Mouse (Mus musculus) MEL (cell line): ENCODE measurements around the gene Trim65. TPM values are rescaled to one million over a fixed set of nuclear protein-coding genes. Genes with fewer than 3 reads are reported as not detected.
A peak's percentile ranks its signal among the peaks of the same experiment; 100 is the strongest.

Source experiments
- DNase-seq: peaks from one replicate; pipeline ENCODE4 v3.0.0; 2011; ENCODE audit warnings: low read depth, low spot score
- H3K27ac ChIP-seq: 2 replicates; pipeline ENCODE4 v1.5.1; 2012; ENCODE audit warnings: low read depth, mild to moderate bottlenecking, control low read depth, low read length, moderate library complexity; ENCODE audit not compliant: control insufficient read depth
- H3K27me3 ChIP-seq, 2 experiments: fragments of 150-350 bp in 1 of 2; sonication (generic) in 1 of 2; 2 replicates each; pipeline ENCODE4 v1.6.1; 2012; ENCODE audit warnings: low read length in 2 of 2, mild to moderate bottlenecking in 2 of 2, improper control_type of control experiment in 1 of 2, moderate library complexity in 1 of 2; ENCODE audit not compliant: insufficient read depth in 2 of 2, control insufficient read depth in 1 of 2
- H3K36me3 ChIP-seq, 2 experiments: 2 replicates each; pipeline ENCODE4 v1.6.1; 2012 to 2014; ENCODE audit warnings: low read length in 2 of 2, improper control_type of control experiment in 1 of 2, inconsistent platforms in 1 of 2, mild to moderate bottlenecking in 1 of 2; ENCODE audit not compliant: insufficient read depth in 2 of 2, control insufficient read depth in 1 of 2
- H3K4me1 ChIP-seq, 2 experiments: fragments of 150-350 bp in 1 of 2; sonication (generic) in 1 of 2; 2 replicates each; pipeline ENCODE4 v1.6.1; 2012; ENCODE audit warnings: low read length in 2 of 2, improper control_type of control experiment in 1 of 2, mild to moderate bottlenecking in 1 of 2; ENCODE audit not compliant: insufficient read depth in 2 of 2, control insufficient read depth in 1 of 2
- H3K4me3 ChIP-seq, 2 experiments: fragments of 150-350 bp in 1 of 2; sonication (generic) in 1 of 2; 2 replicates each; pipeline ENCODE4 v1.5.1; 2012; ENCODE audit warnings: low read depth in 2 of 2, low read length in 2 of 2, mild to moderate bottlenecking in 2 of 2, moderate library complexity in 2 of 2, control low read depth in 1 of 2, improper control_type of control experiment in 1 of 2; ENCODE audit not compliant: control insufficient read depth in 1 of 2, insufficient read depth in 1 of 2
- H3K79me2 ChIP-seq: 2 replicates; pipeline ENCODE4 v1.6.1; 2012; ENCODE audit warnings: mild to moderate bottlenecking, low read length, moderate library complexity; ENCODE audit not compliant: control insufficient read depth, poor library complexity, insufficient read depth
- H3K9ac ChIP-seq: 2 replicates; pipeline ENCODE4 v1.6.1; 2012; ENCODE audit warnings: low read depth, mild to moderate bottlenecking, control low read depth, low read length, moderate library complexity; ENCODE audit not compliant: control insufficient read depth, poor library complexity, severe bottlenecking
- H3K9me3 ChIP-seq: fragments of 150-350 bp; sonication (generic); replicated peaks from 2 replicates; pipeline ENCODE4 v1.6.1; 2012; ENCODE audit warnings: mild to moderate bottlenecking, low read length, improper control_type of control experiment, moderate library complexity; ENCODE audit not compliant: insufficient read depth
- CHD1 ChIP-seq: IDR thresholded peaks from 2 replicates; pipeline ENCODE4 v1.6.1; 2012; ENCODE audit warnings: low read depth, mild to moderate bottlenecking, inconsistent platforms, low read length, improper control_type of control experiment
- CHD2 ChIP-seq: IDR thresholded peaks from 2 replicates; pipeline ENCODE4 v1.6.1; 2011; ENCODE audit warnings: low read length, improper control_type of control experiment
- CTCF ChIP-seq, 3 experiments: IDR thresholded peaks in 2 of 3; conservative IDR thresholded peaks in 1 of 3; 2 replicates each; pipeline ENCODE4 v1.5.1; 2011 to 2012; ENCODE audit warnings: low read length in 3 of 3, low read depth in 2 of 3, mild to moderate bottlenecking in 2 of 3, improper control_type of control experiment in 1 of 3, inconsistent platforms in 1 of 3, mixed read lengths in 1 of 3, moderate library complexity in 1 of 3; ENCODE audit not compliant: control insufficient read depth in 1 of 3, insufficient read depth in 1 of 3, poor library complexity in 1 of 3, severe bottlenecking in 1 of 3
- E2F4 ChIP-seq: IDR thresholded peaks from 2 replicates; pipeline ENCODE4 v1.6.1; 2011; ENCODE audit warnings: low read depth, low read length, improper control_type of control experiment, borderline replicate concordance
- ELF1 ChIP-seq: IDR thresholded peaks from 2 replicates; pipeline ENCODE4 v1.6.1; 2014; ENCODE audit warnings: low read depth, mild to moderate bottlenecking, inconsistent platforms, low read length, improper control_type of control experiment, moderate library complexity
- EP300 ChIP-seq, 2 experiments: IDR thresholded peaks; 2 replicates each; pipeline ENCODE4 v1.6.1; 2011; ENCODE audit warnings: improper control_type of control experiment in 2 of 2, low read length in 2 of 2, low read depth in 1 of 2, mild to moderate bottlenecking in 1 of 2
- ETS1 ChIP-seq: IDR thresholded peaks from 2 replicates; pipeline ENCODE4 v1.6.1; 2012; ENCODE audit warnings: low read depth, mild to moderate bottlenecking, inconsistent platforms, low read length, improper control_type of control experiment, moderate library complexity
- GABPA ChIP-seq: IDR thresholded peaks from 2 replicates; pipeline ENCODE4 v1.6.1; 2012; ENCODE audit warnings: low read depth, mild to moderate bottlenecking, inconsistent platforms, low read length, improper control_type of control experiment, moderate library complexity
- GATA1 ChIP-seq: IDR thresholded peaks from 2 replicates; pipeline ENCODE4 v1.6.1; 2011; ENCODE audit warnings: low read depth, low read length, improper control_type of control experiment
- JUND ChIP-seq: IDR thresholded peaks from 2 replicates; pipeline ENCODE4 v1.6.1; 2011; ENCODE audit warnings: low read depth, mild to moderate bottlenecking, improper control_type of control experiment, low read length
- KAT2A ChIP-seq: conservative IDR thresholded peaks from 2 replicates; pipeline ENCODE4 v1.6.1; 2012; ENCODE audit warnings: low read depth, low read length, improper control_type of control experiment, inconsistent platforms
- MAX ChIP-seq: IDR thresholded peaks from 2 replicates; pipeline ENCODE4 v1.6.1; 2011; ENCODE audit warnings: low read length, improper control_type of control experiment
- MAZ ChIP-seq: IDR thresholded peaks from 2 replicates; pipeline ENCODE4 v1.6.1; 2012; ENCODE audit warnings: low read depth, mild to moderate bottlenecking, inconsistent platforms, low read length, improper control_type of control experiment
- MEF2A ChIP-seq: IDR thresholded peaks from 2 replicates; pipeline ENCODE4 v1.6.1; 2014; ENCODE audit warnings: low read depth, mild to moderate bottlenecking, inconsistent platforms, low read length, improper control_type of control experiment; ENCODE audit not compliant: poor library complexity, insufficient replicate concordance, severe bottlenecking; ENCODE audit errors: extremely low read depth
- MXI1 ChIP-seq: IDR thresholded peaks from 2 replicates; pipeline ENCODE4 v1.6.1; 2011; ENCODE audit warnings: mild to moderate bottlenecking, low read depth, low read length, improper control_type of control experiment
- MYB ChIP-seq: IDR thresholded peaks from 2 replicates; pipeline ENCODE4 v1.6.1; 2011; ENCODE audit warnings: mild to moderate bottlenecking, low read depth, low read length, improper control_type of control experiment
- MYC ChIP-seq: IDR thresholded peaks from 2 replicates; pipeline ENCODE4 v1.6.1; 2011; ENCODE audit warnings: low read depth, mild to moderate bottlenecking, low read length, improper control_type of control experiment, moderate library complexity
- NELFE ChIP-seq: IDR thresholded peaks from 2 replicates; pipeline ENCODE4 v1.6.1; 2011; ENCODE audit warnings: low read depth, low read length, improper control_type of control experiment
- NRF1 ChIP-seq: IDR thresholded peaks from 2 replicates; pipeline ENCODE4 v1.6.1; 2014; ENCODE audit warnings: low read depth, mild to moderate bottlenecking, inconsistent platforms, low read length, improper control_type of control experiment, moderate library complexity; ENCODE audit not compliant: poor library complexity, insufficient read depth, severe bottlenecking
- POLR2A ChIP-seq, 2 experiments: IDR thresholded peaks; 2 replicates each; pipeline ENCODE4 v1.6.1; 2011 to 2012; ENCODE audit warnings: low read length in 2 of 2, mild to moderate bottlenecking in 2 of 2, control low read depth in 1 of 2, improper control_type of control experiment in 1 of 2, low read depth in 1 of 2, moderate library complexity in 1 of 2; ENCODE audit not compliant: control insufficient read depth in 1 of 2, insufficient read depth in 1 of 2, poor library complexity in 1 of 2
- POLR2AphosphoS2 ChIP-seq: IDR thresholded peaks from 2 replicates; pipeline ENCODE4 v1.6.1; 2011; ENCODE audit warnings: low read length, improper control_type of control experiment
- POLR2AphosphoS5 ChIP-seq: IDR thresholded peaks from 2 replicates; pipeline ENCODE4 v1.6.1; 2012; ENCODE audit warnings: low read depth, borderline replicate concordance, mild to moderate bottlenecking, inconsistent platforms, low read length, moderate library complexity, mixed read lengths
- RAD21 ChIP-seq: IDR thresholded peaks from 2 replicates; pipeline ENCODE4 v1.6.1; 2011; ENCODE audit warnings: mild to moderate bottlenecking, low read depth, low read length, improper control_type of control experiment
- RCOR1 ChIP-seq: IDR thresholded peaks from 2 replicates; pipeline ENCODE4 v1.6.1; 2012; ENCODE audit warnings: low read depth, mild to moderate bottlenecking, inconsistent platforms, low read length, improper control_type of control experiment
- SIN3A ChIP-seq: IDR thresholded peaks from 2 replicates; pipeline ENCODE4 v1.6.1; 2012; ENCODE audit warnings: low read length, improper control_type of control experiment, inconsistent platforms
- TAL1 ChIP-seq: IDR thresholded peaks from 2 replicates; pipeline ENCODE4 v1.6.1; 2012; ENCODE audit warnings: mild to moderate bottlenecking, inconsistent platforms, low read length, moderate library complexity, mixed read lengths
- TBP ChIP-seq: IDR thresholded peaks from 2 replicates; pipeline ENCODE4 v1.8.0; 2011; ENCODE audit warnings: low read depth, low read length, improper control_type of control experiment
- UBTF ChIP-seq: IDR thresholded peaks from 2 replicates; pipeline ENCODE4 v1.6.1; 2012; ENCODE audit warnings: low read depth, mild to moderate bottlenecking, inconsistent platforms, low read length, improper control_type of control experiment, moderate library complexity, borderline replicate concordance; ENCODE audit not compliant: insufficient read depth
- USF1 ChIP-seq: IDR thresholded peaks from 2 replicates; pipeline ENCODE4 v1.6.1; 2014; ENCODE audit warnings: low read depth, mild to moderate bottlenecking, inconsistent platforms, low read length, improper control_type of control experiment, moderate library complexity
- USF2 ChIP-seq, 2 experiments: IDR thresholded peaks; 2 replicates each; pipeline ENCODE4 v1.6.1; 2011 to 2012; ENCODE audit warnings: improper control_type of control experiment in 2 of 2, low read length in 2 of 2, borderline replicate concordance in 1 of 2, inconsistent platforms in 1 of 2, low read depth in 1 of 2, mild to moderate bottlenecking in 1 of 2; ENCODE audit not compliant: insufficient read depth in 1 of 2
- ZC3H11A ChIP-seq: IDR thresholded peaks from 2 replicates; pipeline ENCODE4 v1.6.1; 2012; ENCODE audit warnings: low read depth, mild to moderate bottlenecking, inconsistent platforms, low read length, improper control_type of control experiment
- ZKSCAN1 ChIP-seq: IDR thresholded peaks from 2 replicates; pipeline ENCODE4 v1.6.1; 2012; ENCODE audit warnings: low read depth, mild to moderate bottlenecking, inconsistent platforms, low read length, improper control_type of control experiment, moderate library complexity
- ZMIZ1 ChIP-seq: IDR thresholded peaks from 2 replicates; pipeline ENCODE4 v1.6.1; 2012; ENCODE audit warnings: low read depth, mild to moderate bottlenecking, inconsistent platforms, low read length, improper control_type of control experiment, moderate library complexity
- ZNF384 ChIP-seq: IDR thresholded peaks from 2 replicates; pipeline ENCODE4 v1.6.1; 2012; ENCODE audit warnings: low read depth, mild to moderate bottlenecking, inconsistent platforms, low read length, improper control_type of control experiment
- polyA plus RNA-seq, 2 experiments: library from polyadenylated mRNA; stranded (reverse) in 1 of 2; unstranded in 1 of 2; fragments of >175 nt in 1 of 2; fragments of >200 nt in 1 of 2; gene quantifications; 2 replicates each; pipeline versions ENCODE4 v1.2.1 to v1.2.4; 2012; ENCODE audit warnings: low replicate concordance in 2 of 2, low read depth in 1 of 2; ENCODE audit not compliant: insufficient read length in 2 of 2, insufficient read depth in 1 of 2, missing spikeins in 1 of 2
- total RNA-seq: library from RNA; depleted of rRNA; stranded (reverse); fragments of 300-350 nt; gene quantifications from 2 replicates; pipeline ENCODE4 v1.2.3, GENCODE M21; 2012

Trim65 gene
- total and polyA plus RNA-seq, 3 experiments = 8.8 to 10.7 TPM; not detected in 1

- no peak for TF ChIP-seq USF1
These were observed 54.7 kb downstream of the Trim65 start (continued) for GRCm38 (mm10) chr11:116076266-116076540.

DNA sequence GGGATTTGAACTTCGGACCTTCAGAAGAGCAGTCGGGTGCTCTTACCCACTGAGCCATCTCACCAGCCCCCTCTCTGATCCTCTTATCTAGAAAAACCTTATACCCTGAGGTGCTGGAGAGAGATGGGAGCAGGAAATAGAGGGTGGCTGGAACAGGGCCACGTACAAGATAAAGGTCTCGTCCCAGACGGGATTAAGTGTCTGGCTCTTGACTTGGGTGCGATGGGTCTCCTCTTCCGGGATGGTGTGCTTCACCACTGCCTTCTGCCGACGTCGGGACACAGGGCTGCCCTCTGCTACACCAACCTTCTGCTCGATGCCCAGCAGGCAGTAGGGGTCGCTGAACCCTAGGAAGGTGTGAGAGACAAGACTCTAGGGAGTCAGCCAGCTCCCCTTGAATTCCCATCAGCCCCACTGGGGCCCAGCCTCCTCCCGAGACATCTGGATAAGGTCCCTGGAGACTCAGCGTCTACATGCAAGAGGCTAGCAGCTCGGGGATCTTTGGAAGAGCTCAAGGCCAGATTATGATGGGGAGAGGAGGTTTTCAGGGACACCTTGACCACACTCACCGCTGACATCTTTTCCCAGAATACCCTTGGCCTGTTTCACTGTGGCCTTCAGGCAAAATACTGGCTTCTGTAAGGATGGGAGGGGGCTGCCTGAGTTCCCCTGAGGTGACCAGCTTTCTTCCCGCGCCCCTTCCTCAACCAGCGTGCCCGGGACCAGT is 55.2 kb downstream of the Trim65 start:
- Histone ChIP-seq H3K4me3 (peak overlapping the region; percentile 59 to 78), H3K36me3 (peaks cover 0 to 24% of the 10 kb centered on the region in 2 experiments; a peak in 2 of 4 replicates), H3K27me3 (no peaks in the 10 kb centered on the region), H3K27ac (peak overlapping the region; percentile 97), H3K79me2 (peaks cover 21% of the 10 kb centered on the region), H3K4me1 (peaks cover 11 to 21% of the 10 kb centered on the region in 2 experiments), H3K9ac (peak overlapping the region; percentile 94), H3K9me3 (no peaks in the 10 kb centered on the region)
- peak; percentile 97 for DNase-seq
- peak; percentile 77 for TF ChIP-seq TAL1
- TF ChIP-seq NELFE = peak; percentile 43; the same call in 1 of the 2 replicates
- peak; percentile 87 for TF ChIP-seq ETS1
- peak; percentile 90 for TF ChIP-seq TBP
- peak; percentile 86 for TF ChIP-seq GATA1
- no peak for TF ChIP-seq UBTF
- no peak for TF ChIP-seq GABPA
- TF ChIP-seq E2F4 = no peak; the same call in 1 of the 2 replicates
- peak; percentile 53; the same call in 1 of the 2 replicates for TF ChIP-seq MXI1
- no peak for TF ChIP-seq USF1
- no peak for TF ChIP-seq MAZ
- TF ChIP-seq CHD2 = peak; percentile 38; the same call in 1 of the 2 replicates
- peak; percentile 80 for TF ChIP-seq SIN3A
- TF ChIP-seq MYC = peak; percentile 85; the same call in 1 of the 2 replicates
- no peak for TF ChIP-seq USF2 (IDR thresholded peaks at IDR 0.05; ENCODE audit: borderline replicate concordance in 1 of 2, insufficient read depth in 1 of 2, low read depth in 1 of 2, low read length in 2 of 2)
- TF ChIP-seq RAD21 = peak; percentile 10; the same call in 1 of the 2 replicates
- TF ChIP-seq MEF2A = no peak
- no peak for TF ChIP-seq MYB
- peak; percentile 67 for TF ChIP-seq ZNF384
- TF ChIP-seq CTCF (IDR thresholded peaks at IDR 0.05 in 2 of 3, conservative IDR thresholded peaks at IDR 0.05 in 1 of 3; ENCODE audit: control insufficient read depth in 1 of 3, insufficient read depth in 1 of 3, low read depth in 2 of 3, low read length in 3 of 3, poor library complexity in 1 of 3, severe bottlenecking in 1 of 3) = peak in 2 of 3 experiments; percentile 49 to 56; a peak in 4 of 6 replicates
- no peak; the same call in 1 of the 2 replicates for TF ChIP-seq POLR2AphosphoS2
- TF ChIP-seq ZC3H11A = no peak
- no peak for TF ChIP-seq ZKSCAN1
- peak; percentile 50 for TF ChIP-seq MAX
- TF ChIP-seq POLR2AphosphoS5 = no peak
- TF ChIP-seq POLR2A (IDR thresholded peaks at IDR 0.05; ENCODE audit: control insufficient read depth in 1 of 2, insufficient read depth in 1 of 2, low read depth in 1 of 2, low read length in 2 of 2, poor library complexity in 1 of 2) = peak; percentile 41 to 49; a peak in 2 of 4 replicates
- TF ChIP-seq EP300 (IDR thresholded peaks at IDR 0.05; ENCODE audit: low read depth in 1 of 2, low read length in 2 of 2) = peak; percentile 68 to 85
- TF ChIP-seq ELF1 = peak; percentile 91
- TF ChIP-seq KAT2A = no peak; the same call in 1 of the 2 replicates
- no peak for TF ChIP-seq NRF1
- TF ChIP-seq CHD1 = peak; percentile 93; the same call in 1 of the 2 replicates
- peak; percentile 48 for TF ChIP-seq ZMIZ1
- no peak for TF ChIP-seq JUND
- TF ChIP-seq RCOR1 = peak; percentile 74
